Mouse (Mus musculus): ENCODE measurements around the gene Naxd.

Naxd gene

DNA sequence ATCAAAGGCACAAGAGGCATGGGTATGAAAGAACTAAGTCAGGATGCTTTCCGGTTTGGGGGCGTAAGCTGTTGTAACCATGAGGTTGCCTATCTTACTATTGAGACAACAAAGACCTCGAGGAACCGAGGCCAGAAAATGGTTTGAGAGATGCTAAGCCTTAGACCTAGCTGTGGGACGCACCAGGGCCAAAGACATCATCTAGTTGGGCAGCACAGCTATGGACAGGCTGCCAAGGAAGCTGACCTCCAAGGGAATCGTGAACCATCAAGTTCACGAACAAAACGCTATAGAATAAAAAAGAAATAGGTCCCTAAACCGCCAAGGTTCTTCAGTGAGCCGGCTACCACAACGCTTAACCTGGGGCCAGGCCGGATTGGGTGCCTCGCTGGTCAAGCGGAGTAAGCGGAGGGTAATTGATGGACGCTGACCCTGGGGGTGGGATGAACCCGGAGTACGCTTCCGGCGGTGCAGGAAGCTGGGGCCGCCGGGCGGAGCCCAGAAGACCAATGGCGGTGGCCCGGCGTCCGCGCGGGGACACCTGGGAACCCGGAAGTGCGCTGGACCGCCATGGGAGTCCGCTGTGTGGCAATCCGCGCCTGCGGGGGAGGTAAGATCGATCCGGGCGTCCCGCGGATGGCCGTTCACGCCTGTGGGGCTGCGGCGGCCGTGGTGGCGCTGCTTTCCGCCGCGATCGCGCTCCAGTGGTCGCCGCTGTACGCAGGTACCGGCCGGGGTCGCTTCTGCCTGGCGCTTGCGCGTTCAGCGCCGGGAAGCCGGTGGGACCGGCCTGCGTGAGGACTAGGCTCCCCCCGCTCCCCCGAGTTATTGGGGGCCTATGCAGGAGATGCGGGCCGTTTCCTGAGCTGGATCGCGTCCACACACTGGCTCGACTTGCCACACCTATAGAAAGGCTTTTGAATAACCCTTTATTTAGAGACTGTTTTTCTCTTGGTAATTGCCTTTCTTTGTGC is at the start of gene Naxd:
Naxd (plus strand) TSS at position 490 of the 974 bp plus-strand sequence.
- H3K9me3 ChIP-seq (ENCODE audit: low read length): no peaks in the 10 kb centered on the region
- peak within 1 kb of the TSS; percentile 90 for H3K4me3 ChIP-seq (replicated peaks; ENCODE audit: low read length)
- peaks cover 34% of the 10 kb centered on the region for H3K4me1 ChIP-seq (replicated peaks; ENCODE audit: low read depth, low read length)
- H3K36me3 ChIP-seq (ENCODE audit: insufficient read depth, low read length): peaks cover 18% of the 10 kb centered on the region
- no peaks in the 10 kb centered on the region for H3K27me3 ChIP-seq (ENCODE audit: insufficient read depth, low read length)
- no peak for TF ChIP-seq NANOG (IDR thresholded peaks at IDR 0.05; ENCODE audit: borderline replicate concordance, low read length)
- TF ChIP-seq POU5F1 (IDR thresholded peaks at IDR 0.05; ENCODE audit: borderline replicate concordance, low read length): no peak
- TF ChIP-seq CTCF (conservative IDR thresholded peaks at IDR 0.05; ENCODE audit: low read length): no peak

DNA sequence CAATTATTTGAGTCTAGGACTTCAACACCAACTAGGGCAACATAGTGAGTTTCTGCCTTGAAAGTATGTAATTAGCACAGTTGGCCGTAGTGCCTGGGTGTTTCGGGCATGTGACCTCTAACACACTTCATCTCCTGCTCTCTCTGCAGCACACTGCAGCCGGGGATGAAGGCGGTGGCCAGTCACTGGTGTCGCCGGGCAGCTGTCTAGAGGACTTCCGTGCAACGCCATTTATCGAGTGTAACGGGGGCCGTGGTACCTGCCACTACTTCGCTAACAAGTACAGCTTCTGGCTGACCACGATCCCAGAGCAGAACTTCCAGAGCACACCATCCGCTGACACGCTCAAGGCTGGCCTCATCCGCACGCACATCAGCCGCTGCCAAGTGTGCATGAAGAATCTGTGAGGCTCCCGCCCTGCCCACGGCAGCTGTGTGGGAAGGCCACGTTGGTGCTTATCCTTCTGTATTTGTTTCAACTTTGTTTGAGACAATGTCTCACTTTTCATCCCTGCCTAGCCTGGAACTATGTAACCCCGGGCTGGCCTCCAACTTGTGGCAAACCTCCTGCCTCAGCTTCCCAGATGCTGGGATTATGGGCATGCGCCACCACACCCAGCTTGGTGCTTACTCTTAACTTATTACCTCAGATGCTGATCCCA is 49.3 kb upstream of the Naxd start:
- H3K4me3 ChIP-seq (replicated peaks; ENCODE audit: low read length): peak overlapping the region; percentile 39

DNA sequence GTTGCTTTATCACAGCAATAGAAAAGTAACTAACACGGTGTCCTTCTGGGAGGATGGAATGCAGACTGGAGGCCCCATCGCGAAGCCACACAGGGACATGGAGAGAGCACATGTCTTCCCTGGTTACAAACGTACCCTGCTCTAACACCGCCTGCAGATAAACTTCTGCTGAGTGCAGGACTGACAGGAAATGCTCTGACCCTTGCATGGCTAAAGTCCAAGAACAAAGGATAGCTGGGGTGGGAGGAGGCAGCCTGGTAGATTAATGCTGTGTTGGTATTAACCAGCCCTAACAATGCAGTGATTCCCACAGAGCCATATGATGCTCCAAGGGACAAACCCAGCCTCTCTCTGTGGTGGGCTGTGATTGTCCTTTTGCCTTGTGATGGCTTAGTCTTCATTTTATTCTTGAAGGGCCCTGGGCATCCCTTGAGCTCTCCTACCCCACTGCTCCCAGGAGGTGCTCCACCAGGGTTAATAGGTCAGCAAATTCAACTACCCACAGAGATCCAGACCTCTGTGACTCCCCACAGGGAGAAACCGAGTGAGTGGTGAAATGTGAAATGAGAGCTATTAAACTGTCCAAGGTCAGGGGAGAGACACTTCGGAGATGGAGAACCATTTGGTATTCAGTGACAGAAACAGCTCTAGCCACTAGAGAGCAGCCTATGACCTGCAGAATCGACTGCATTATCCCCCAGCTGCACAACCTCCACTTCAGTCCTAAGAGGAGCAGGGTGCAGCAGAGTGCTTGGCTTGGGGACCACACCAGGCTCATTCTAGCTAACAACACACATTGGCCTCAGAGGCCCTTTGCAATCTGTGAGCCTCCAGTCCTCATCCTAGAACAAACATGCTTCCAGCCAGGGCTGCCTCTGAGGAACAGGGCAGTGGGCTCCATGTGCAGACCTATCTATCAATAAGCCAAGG is 46.9 kb upstream of the Naxd start:
- Histone ChIP-seq H3K4me3 (replicated peaks; ENCODE audit: low read length) (no peak overlapping the region), H3K4me1 (replicated peaks; ENCODE audit: low read depth, low read length) (peaks cover 17% of the 10 kb centered on the region), H3K36me3 (ENCODE audit: insufficient read depth, low read length) (no peaks in the 10 kb centered on the region), H3K27me3 (ENCODE audit: insufficient read depth, low read length) (peaks cover 17% of the 10 kb centered on the region), H3K9me3 (ENCODE audit: low read length) (no peaks in the 10 kb centered on the region; the same call in 1 of the 2 replicates)
- TF ChIP-seq POU5F1 (IDR thresholded peaks at IDR 0.05; ENCODE audit: borderline replicate concordance, low read length): no peak
- no peak for TF ChIP-seq CTCF (conservative IDR thresholded peaks at IDR 0.05; ENCODE audit: low read length)
- TF ChIP-seq NANOG (IDR thresholded peaks at IDR 0.05; ENCODE audit: borderline replicate concordance, low read length): no peak

More for the DNA sequence above, 49.3 kb upstream of the Naxd start:
- peaks cover 12% of the 10 kb centered on the region for H3K27me3 ChIP-seq (ENCODE audit: insufficient read depth, low read length)
- H3K36me3 ChIP-seq (ENCODE audit: insufficient read depth, low read length): no peaks in the 10 kb centered on the region
- H3K4me1 ChIP-seq (replicated peaks; ENCODE audit: low read depth, low read length): 0 out of 2 replicates have a peak, but pooled peaks cover 9% of the 10 kb centered on the region
- no peaks in the 10 kb centered on the region; the same call in 1 of the 2 replicates for H3K9me3 ChIP-seq (ENCODE audit: low read length)
- TF ChIP-seq NANOG (IDR thresholded peaks at IDR 0.05; ENCODE audit: borderline replicate concordance, low read length) (no peak), CTCF (conservative IDR thresholded peaks at IDR 0.05; ENCODE audit: low read length) (no peak), POU5F1 (IDR thresholded peaks at IDR 0.05; ENCODE audit: borderline replicate concordance, low read length) (no peak)

DNA sequence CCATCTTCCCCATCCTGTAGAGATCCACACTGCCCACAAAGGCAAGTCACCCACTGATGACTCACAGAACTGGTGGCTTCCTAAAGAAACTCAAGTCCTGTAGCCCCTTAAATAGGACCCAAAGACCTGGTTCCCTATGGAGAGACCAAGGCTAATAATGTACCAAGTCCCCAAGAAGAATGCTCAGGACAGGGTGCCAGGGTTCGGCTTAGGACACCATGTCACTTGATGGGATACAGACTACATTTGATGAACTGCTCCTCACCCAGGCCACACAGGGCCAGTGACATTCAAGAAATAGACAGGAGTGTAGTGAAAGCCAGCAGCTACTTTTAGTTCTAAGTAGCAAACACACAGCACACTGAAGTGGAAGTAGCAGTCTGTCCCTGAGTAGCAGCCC is 45.2 kb upstream of the Naxd start:
- peaks cover 17% of the 10 kb centered on the region for H3K27me3 ChIP-seq (ENCODE audit: insufficient read depth, low read length)
- no peaks in the 10 kb centered on the region for H3K36me3 ChIP-seq (ENCODE audit: insufficient read depth, low read length)
- peaks cover 17% of the 10 kb centered on the region for H3K4me1 ChIP-seq (replicated peaks; ENCODE audit: low read depth, low read length)
- no peaks in the 10 kb centered on the region; the same call in 1 of the 2 replicates for H3K9me3 ChIP-seq (ENCODE audit: low read length)
- TF ChIP-seq CTCF (conservative IDR thresholded peaks at IDR 0.05; ENCODE audit: low read length) (no peak), POU5F1 (IDR thresholded peaks at IDR 0.05; ENCODE audit: borderline replicate concordance, low read length) (no peak), NANOG (IDR thresholded peaks at IDR 0.05; ENCODE audit: borderline replicate concordance, low read length) (no peak)
- H3K4me3 ChIP-seq (replicated peaks; ENCODE audit: low read length): no peak overlapping the region

DNA sequence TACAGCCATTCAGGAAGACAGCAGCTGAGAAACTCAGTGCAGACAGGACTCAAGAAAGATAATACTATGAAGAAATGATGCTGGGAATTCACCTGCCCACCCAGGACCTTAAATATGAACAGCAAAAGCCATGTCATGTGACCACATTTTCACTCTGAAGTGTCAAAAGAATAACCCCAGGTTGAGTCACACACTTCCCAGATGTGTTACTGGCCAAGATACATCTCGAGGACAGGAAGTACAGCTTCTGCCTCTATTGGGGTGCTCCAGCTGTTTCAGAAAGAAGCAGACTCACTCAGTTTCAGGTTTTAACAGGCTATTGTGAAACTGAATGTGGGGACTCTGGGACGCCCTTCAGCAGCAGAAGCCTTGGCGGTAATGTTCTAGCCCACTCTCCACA is 44.7 kb upstream of the Naxd start:
- H3K36me3 ChIP-seq (ENCODE audit: insufficient read depth, low read length): no peaks in the 10 kb centered on the region
- peaks cover 17% of the 10 kb centered on the region for H3K27me3 ChIP-seq (ENCODE audit: insufficient read depth, low read length)
- no peak overlapping the region for H3K4me3 ChIP-seq (replicated peaks; ENCODE audit: low read length)
- H3K4me1 ChIP-seq (replicated peaks; ENCODE audit: low read depth, low read length): peaks cover 16% of the 10 kb centered on the region
- TF ChIP-seq CTCF (conservative IDR thresholded peaks at IDR 0.05; ENCODE audit: low read length): no peak
- no peak for TF ChIP-seq NANOG (IDR thresholded peaks at IDR 0.05; ENCODE audit: borderline replicate concordance, low read length)
- no peak for TF ChIP-seq POU5F1 (IDR thresholded peaks at IDR 0.05; ENCODE audit: borderline replicate concordance, low read length)
- no peaks in the 10 kb centered on the region; the same call in 1 of the 2 replicates for H3K9me3 ChIP-seq (ENCODE audit: low read length)

DNA sequence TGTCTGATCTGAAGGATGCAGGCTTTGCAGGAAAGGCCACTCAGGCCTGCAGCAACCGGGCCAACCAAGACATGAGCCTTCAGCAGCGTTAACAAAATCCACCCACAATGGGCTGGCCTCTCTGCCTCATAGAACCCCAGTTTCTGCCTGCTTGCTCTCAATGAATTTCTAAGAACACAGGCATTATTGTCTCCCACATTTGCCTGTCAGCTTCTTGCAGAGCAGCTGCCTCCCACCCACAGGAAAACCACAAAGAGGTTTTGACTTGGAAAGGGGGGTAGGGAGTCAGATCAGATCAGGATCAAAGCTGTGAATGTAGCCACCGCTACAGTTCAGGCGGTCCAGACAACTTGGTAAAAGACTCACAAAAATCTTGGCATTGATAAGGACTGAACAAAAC is 44.3 kb upstream of the Naxd start:
- TF ChIP-seq NANOG (IDR thresholded peaks at IDR 0.05; ENCODE audit: borderline replicate concordance, low read length) (no peak), CTCF (conservative IDR thresholded peaks at IDR 0.05; ENCODE audit: low read length) (no peak), POU5F1 (IDR thresholded peaks at IDR 0.05; ENCODE audit: borderline replicate concordance, low read length) (no peak)
- H3K9me3 ChIP-seq (ENCODE audit: low read length): no peaks in the 10 kb centered on the region; the same call in 1 of the 2 replicates
- H3K27me3 ChIP-seq (ENCODE audit: insufficient read depth, low read length): peaks cover 17% of the 10 kb centered on the region
- no peaks in the 10 kb centered on the region for H3K36me3 ChIP-seq (ENCODE audit: insufficient read depth, low read length)
- peaks cover 12% of the 10 kb centered on the region for H3K4me1 ChIP-seq (replicated peaks; ENCODE audit: low read depth, low read length)
- H3K4me3 ChIP-seq (replicated peaks; ENCODE audit: low read length): no peak overlapping the region

DNA sequence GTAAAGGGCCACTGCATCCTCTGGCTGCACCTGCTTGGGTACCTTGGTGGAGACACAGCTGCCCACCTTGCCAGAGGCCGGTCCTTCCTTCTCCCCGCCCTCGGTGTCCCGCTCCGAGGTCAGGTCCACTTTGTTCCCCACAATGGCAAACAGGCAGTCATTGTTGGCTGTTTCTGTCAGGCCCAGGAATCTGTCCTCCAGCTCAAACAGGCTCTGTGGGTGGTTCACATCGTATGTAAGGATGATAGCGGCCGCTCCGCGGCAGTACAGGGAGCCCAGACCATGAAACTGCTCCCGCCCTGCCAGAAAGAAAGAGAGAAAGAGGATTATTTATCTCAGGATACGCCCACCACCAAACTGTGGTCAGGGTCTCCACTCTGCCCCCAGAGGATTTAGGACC is 43.1 kb upstream of the Naxd start:
- no peak for TF ChIP-seq POU5F1 (IDR thresholded peaks at IDR 0.05; ENCODE audit: borderline replicate concordance, low read length)
- TF ChIP-seq NANOG (IDR thresholded peaks at IDR 0.05; ENCODE audit: borderline replicate concordance, low read length): no peak
- no peak for TF ChIP-seq CTCF (conservative IDR thresholded peaks at IDR 0.05; ENCODE audit: low read length)
- Histone ChIP-seq H3K27me3 (ENCODE audit: insufficient read depth, low read length) (peaks cover 17% of the 10 kb centered on the region), H3K9me3 (ENCODE audit: low read length) (no peaks in the 10 kb centered on the region; the same call in 1 of the 2 replicates), H3K4me3 (replicated peaks; ENCODE audit: low read length) (peak overlapping the region; percentile 32; the same call in 1 of the 2 replicates), H3K36me3 (ENCODE audit: insufficient read depth, low read length) (no peaks in the 10 kb centered on the region), H3K4me1 (replicated peaks; ENCODE audit: low read depth, low read length) (peaks cover 8% of the 10 kb centered on the region)
